Comparison of ENCODE assay signal across 10 mouse cellular contexts in genomic region chr9:51881386-51881785, GRCm38 (mm10).
A peak's percentile ranks its signal among the peaks of the same experiment; 100 is the strongest.
DNase-seq lines count a peak whose midpoint lies in the region; ATAC-seq lines count a peak whose summit lies in the region.
"Had no signal": no experiment of that assay in that cellular context is flagged by ENCODE, and none has a peak within 500 bp of the region (broad histone marks: within the 10 kb centered on the region; RNA-seq: fewer than 3 reads in every experiment).

No protein-coding gene starts in this region.

- peak; percentile 49; the same call in 1 of the 2 replicates for ATAC-seq in lung, embryonic 16.5 days (ENCODE audit: low read depth)
- no peak for ATAC-seq in activated CD4-positive, CD25-positive, alpha-beta regulatory T cell, adult 4 months

- H3K9ac ChIP-seq in lung, embryonic 16.5 days (ENCODE audit: low read length), result no peak overlapping the region
- H3K9ac ChIP-seq: forebrain, embryonic 12.5 days had no signal

- no peak overlapping the region for H3K4me3 ChIP-seq in lung, embryonic 16.5 days (ENCODE audit: low read length)
- H3K4me3 ChIP-seq: forebrain, embryonic 12.5 days; left cerebral cortex, adult 2 months had no signal

- no peaks in the 10 kb centered on the region for H3K36me3 ChIP-seq in lung, embryonic 16.5 days (ENCODE audit: control insufficient read depth, insufficient read depth, low read length)
- H3K36me3 ChIP-seq: forebrain, embryonic 12.5 days had no signal

- H3K27ac ChIP-seq in lung, embryonic 16.5 days (ENCODE audit: low read length), result no peak overlapping the region
- H3K27ac ChIP-seq: forebrain, embryonic 12.5 days; left cerebral cortex, adult 2 months had no signal

- H3K4me1 ChIP-seq in lung, embryonic 16.5 days (replicated peaks; ENCODE audit: control insufficient read depth, insufficient read depth, low read length), result 0 out of 2 replicates have a peak, but pooled peaks cover 2% of the 10 kb centered on the region
- H3K4me1 ChIP-seq: forebrain, embryonic 12.5 days had no signal

- peak; percentile 30 for DNase-seq in layer of hippocampus, adult 11-12 months (ENCODE audit: low spot score)
- DNase-seq in layer of hippocampus, postnatal 25 days (ENCODE audit: extremely low spot score in 1 of 2, low spot score in 1 of 2), result no peak
- peak; percentile 12 for DNase-seq in adrenal gland, postnatal 25 days
- peak; percentile 65 for DNase-seq in forelimb bud, embryonic 11.5 days (ENCODE audit: low read depth, low spot score)
- DNase-seq in cerebellum, postnatal 25 days, result no peak
- DNase-seq in cerebellum, adult 9-10 months, result no peak

- H3K27me3 ChIP-seq in lung, embryonic 16.5 days (ENCODE audit: control insufficient read depth, insufficient read depth, low read depth, low read length), result no peaks in the 10 kb centered on the region
- H3K27me3 ChIP-seq: forebrain, embryonic 12.5 days had no signal

- H3K4me2 ChIP-seq in lung, embryonic 16.5 days (ENCODE audit: low read depth, low read length), result no peak overlapping the region
- H3K4me2 ChIP-seq: forebrain, embryonic 12.5 days had no signal

- H3K9me3 ChIP-seq in lung, embryonic 16.5 days (ENCODE audit: control insufficient read depth, low read length), result no peaks in the 10 kb centered on the region
- H3K9me3 ChIP-seq: forebrain, embryonic 12.5 days had no signal

- WGBS in lung, embryonic 16.5 days, result 21% methylated on average over 4 of the region's 4 CpGs

Comparison
In these comparisons a context has a peak if more than half of its experiments do, and no peak if none do; other contexts are left out.
1. DNase-seq: peak in layer of hippocampus, adult 11-12 months (single experiment), adrenal gland, postnatal 25 days (single experiment) and forelimb bud, embryonic 11.5 days (single experiment); none in layer of hippocampus, postnatal 25 days (0 of 2), cerebellum, postnatal 25 days (0 of 2) and cerebellum, adult 9-10 months (single experiment).